ENCODE assay signal across 8 mouse cellular contexts in the genomic region with DNA sequence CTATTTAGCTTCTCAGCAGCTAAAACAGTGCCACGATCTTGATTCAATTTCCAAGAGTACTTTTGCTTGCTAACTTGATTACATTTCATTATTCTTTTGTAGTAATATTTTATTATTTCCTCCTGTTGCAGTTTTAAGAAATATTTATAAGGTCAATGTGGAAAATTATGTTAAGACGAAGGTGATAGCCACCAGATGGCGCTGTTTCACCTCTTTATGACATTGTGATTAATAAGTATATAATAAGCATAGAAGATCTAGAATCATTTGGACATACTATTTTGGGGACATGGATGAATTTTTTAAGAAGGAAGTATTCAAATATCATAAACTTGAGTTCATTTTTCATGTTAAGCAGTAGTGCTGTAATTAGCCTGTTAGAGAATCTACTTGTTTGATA.
A peak's percentile ranks its signal among the peaks of the same experiment; 100 is the strongest.
DNase-seq lines count a peak whose midpoint lies in the region; ATAC-seq and TF ChIP-seq lines count a peak whose summit lies in the region.
"Had no signal": no experiment of that assay in that cellular context is flagged by ENCODE, and none has a peak within 500 bp of the region (broad histone marks: within the 10 kb centered on the region; RNA-seq: fewer than 3 reads in every experiment).

No protein-coding gene starts in this region.

- no peaks in the 10 kb centered on the region for H3K36me3 ChIP-seq in kidney, postnatal 0 days (ENCODE audit: insufficient read depth, low read length)
- no peaks in the 10 kb centered on the region for H3K36me3 ChIP-seq in stomach, postnatal 0 days (ENCODE audit: control insufficient read depth, insufficient read depth, low read length)
- H3K36me3 ChIP-seq: limb, embryonic 15.5 days had no signal

- H3K4me2 ChIP-seq in kidney, postnatal 0 days (ENCODE audit: low read length): no peak overlapping the region
- no peak overlapping the region for H3K4me2 ChIP-seq in stomach, postnatal 0 days (replicated peaks; ENCODE audit: low read depth)
- H3K4me2 ChIP-seq: limb, embryonic 15.5 days had no signal

- H3K4me3 ChIP-seq in kidney, postnatal 0 days (replicated peaks; ENCODE audit: low read depth, low read length): no peak overlapping the region
- no peak overlapping the region for H3K4me3 ChIP-seq in stomach, postnatal 0 days (ENCODE audit: low read depth, low read length)
- H3K4me3 ChIP-seq: limb, embryonic 15.5 days had no signal

- no peak for ATAC-seq in kidney, postnatal 0 days (replicated peaks; ENCODE audit: low FRiP score, low read depth)
- ATAC-seq in stomach, postnatal 0 days (ENCODE audit: low FRiP score, low TSS enrichment): no peak

- no peak overlapping the region for H3K9ac ChIP-seq in kidney, postnatal 0 days (ENCODE audit: low read depth, low read length)
- no peak overlapping the region for H3K9ac ChIP-seq in stomach, postnatal 0 days (ENCODE audit: low read length)
- H3K9ac ChIP-seq: limb, embryonic 15.5 days had no signal

- H3K27ac ChIP-seq in kidney, postnatal 0 days: no peak overlapping the region
- no peak overlapping the region for H3K27ac ChIP-seq in stomach, postnatal 0 days (replicated peaks)
- H3K27ac ChIP-seq: limb, embryonic 15.5 days had no signal

- DNase-seq in kidney, postnatal 0 days (ENCODE audit: low spot score): peak; percentile 71
- DNase-seq in kidney, adult 18-20 months: no peak
- peak; percentile 87 for DNase-seq in 3T3-L1 (ENCODE audit: low read depth, low spot score)
- peak; percentile 84 for DNase-seq in CD4-positive, CD25-positive, alpha-beta regulatory T cell, adult 2 months (ENCODE audit: low read depth, low spot score)
- peak; percentile 75 for DNase-seq in c-Kit-positive CD71-positive TER-119-positive erythroid progenitor cells, embryonic 14.5 days (ENCODE audit: low spot score)
- DNase-seq in kidney, postnatal 36 days: peak; percentile 37 to 78
- peak; percentile 47 for DNase-seq in stomach, postnatal 0 days (ENCODE audit: low spot score)

- no peaks in the 10 kb centered on the region for H3K27me3 ChIP-seq in kidney, postnatal 0 days (ENCODE audit: insufficient read depth, low read length)
- H3K27me3 ChIP-seq in stomach, postnatal 0 days (ENCODE audit: control insufficient read depth, insufficient read depth, low read length): no peaks in the 10 kb centered on the region
- H3K27me3 ChIP-seq: limb, embryonic 15.5 days had no signal

- peak; percentile 85 for TF ChIP-seq CTCF in kidney, postnatal 0 days (IDR thresholded peaks at IDR 0.05; ENCODE audit: low read depth)
- TF ChIP-seq CTCF in stomach, postnatal 0 days (IDR thresholded peaks at IDR 0.05; ENCODE audit: low read depth): peak; percentile 83

- 39% methylated on average over 3 of the region's 3 CpGs for WGBS in kidney, postnatal 0 days
- 32% methylated on average over 3 of the region's 3 CpGs for WGBS in stomach, postnatal 0 days

- H3K4me1 ChIP-seq in kidney, postnatal 0 days (replicated peaks; ENCODE audit: insufficient read depth, low read length): no peaks in the 10 kb centered on the region
- no peaks in the 10 kb centered on the region for H3K4me1 ChIP-seq in stomach, postnatal 0 days (replicated peaks; ENCODE audit: control insufficient read depth, insufficient read depth)

- no peaks in the 10 kb centered on the region for H3K9me3 ChIP-seq in kidney, postnatal 0 days (replicated peaks; ENCODE audit: low read length)
- no peaks in the 10 kb centered on the region for H3K9me3 ChIP-seq in stomach, postnatal 0 days (ENCODE audit: control insufficient read depth, low read length)
- H3K9me3 ChIP-seq: limb, embryonic 15.5 days had no signal

- no peak for TF ChIP-seq EP300 in stomach, postnatal 0 days (optimal IDR thresholded peaks at IDR 0.05)
